Mouse (Mus musculus): ENCODE data around the gene Med17.

GRCm38 (mm10) chr9:15239042-15239925, 40.4 kb downstream of the Med17 start, which contains the start of gene Vstm5:
- TF ChIP-seq CTCF (IDR thresholded peaks at IDR 0.05; ENCODE audit: insufficient read depth, low read depth, low read length) (no peak), POLR2A (IDR thresholded peaks at IDR 0.05; ENCODE audit: insufficient read depth, low read depth, low read length) (no peak)
